Mouse (Mus musculus) liver, embryonic 14.5 days (tissue): ENCODE data around the gene Gpr1.

Experiments
- CTCF ChIP-seq: IDR thresholded peaks from 2 replicates; pipeline ENCODE4 v1.5.1; 2016; ENCODE audit warnings: antibody characterized with exemption, low read depth, control low read depth
- EP300 ChIP-seq: IDR thresholded peaks from 2 replicates; pipeline ENCODE4 v1.6.1; 2016; ENCODE audit warnings: antibody characterized with exemption, low read depth

GRCm38 (mm10) chr1:63201672-63202071 is 12.7 kb downstream of the Gpr1 start:
- TF ChIP-seq CTCF = no peak
- TF ChIP-seq EP300 = no peak
